Mouse (Mus musculus): ENCODE results near the gene Nppb.

DNA sequence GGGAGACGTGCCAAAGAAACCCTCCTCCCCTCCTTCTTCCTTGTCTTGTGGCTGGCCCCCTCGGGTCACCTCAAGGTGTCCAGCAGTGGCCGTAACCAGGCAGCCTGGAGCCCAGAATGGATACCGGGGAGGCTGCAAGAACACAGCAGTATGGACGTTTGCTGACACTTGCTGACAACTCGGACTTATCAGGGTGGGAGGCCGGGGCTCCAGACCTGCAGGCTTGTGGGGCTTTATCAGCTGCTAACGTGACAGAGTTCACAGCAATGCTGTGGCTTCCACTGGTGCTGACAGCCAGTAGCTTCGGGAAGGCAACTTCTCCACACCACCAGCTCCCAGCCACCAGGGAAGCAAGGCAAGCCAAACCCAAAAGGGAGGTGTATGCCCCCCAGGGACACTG, 16.3 kb upstream of the Nppb start:
- TF ChIP-seq CTCF (IDR thresholded peaks at IDR 0.05; ENCODE audit: insufficient read depth, low read depth, low read length), result no peak
- TF ChIP-seq POLR2A (IDR thresholded peaks at IDR 0.05; ENCODE audit: insufficient read depth, low read depth, low read length), result no peak
